Mouse (Mus musculus): ENCODE results near the gene Bckdhb. TPM values are rescaled to one million over a fixed set of nuclear protein-coding genes. Genes with fewer than 3 reads are reported as not detected.

Bckdhb gene
- total and polyA plus RNA-seq, 3 experiments: 10.6 to 20.3 (median 12.0) TPM

GRCm38 (mm10) chr9:83893767-83894330 is 31.1 kb upstream of the Bckdhb start:
- Histone ChIP-seq H3K4me1 (ENCODE audit: control insufficient read depth in 1 of 2, insufficient read depth in 2 of 2) (no peaks in the 10 kb centered on the region), H3K27me3 (replicated peaks) (no peaks in the 10 kb centered on the region), H3K36me3 (replicated peaks in 1 of 2; ENCODE audit: control insufficient read depth in 1 of 2, insufficient read depth in 1 of 2, low read length in 1 of 2) (no peaks in the 10 kb centered on the region), H3K9ac (ENCODE audit: insufficient read depth, low read depth) (no peak overlapping the region), H3K27ac (ENCODE audit: insufficient read depth, low read depth) (no peak overlapping the region), H3K4me2 (ENCODE audit: insufficient read depth, low read depth, poor library complexity, severe bottlenecking) (no peak overlapping the region), H3K79me2 (replicated peaks; ENCODE audit: control insufficient read depth, extremely low read depth, insufficient read depth, poor library complexity, severe bottlenecking) (no peaks in the 10 kb centered on the region), H3K4me3 (replicated peaks in 1 of 3; ENCODE audit: low read depth in 2 of 3, low read length in 2 of 3, poor library complexity in 1 of 3) (no peak overlapping the region), H3K9me3 (replicated peaks; ENCODE audit: low read length) (no peaks in the 10 kb centered on the region)
- in situ Hi-C loops (cut with MboI; ENCODE audit: low pct_ligation_motif_present, low pct_unique_long_range_greater_than_20kb, low sequenced_read_pairs) (no loop called here), dilution Hi-C loops (cut with MboI; ENCODE audit: extremely low pct_ligation_motif_present, extremely low pct_unique_long_range_greater_than_20kb, low sequenced_read_pairs) (no loop called here)
- TF ChIP-seq JUND (conservative IDR thresholded peaks at IDR 0.05; ENCODE audit: low read depth, low read length) (no peak), NELFE (IDR thresholded peaks at IDR 0.05; ENCODE audit: low read depth, low read length) (no peak), TCF12 (IDR thresholded peaks at IDR 0.05; ENCODE audit: low read depth, low read length) (no peak), EP300 (IDR thresholded peaks at IDR 0.05; ENCODE audit: low read length) (no peak), NRF1 (IDR thresholded peaks at IDR 0.05; ENCODE audit: low read depth, low read length) (no peak), ZKSCAN1 (IDR thresholded peaks at IDR 0.05; ENCODE audit: borderline replicate concordance, low read depth, low read length) (no peak), IRF4 (IDR thresholded peaks at IDR 0.05; ENCODE audit: low read depth, low read length) (no peak), HCFC1 (IDR thresholded peaks at IDR 0.05; ENCODE audit: low read depth, low read length) (no peak)
- DNase-seq (ENCODE audit: extremely low read depth): no peak

GRCm38 (mm10) chr9:83902086-83902485 is 22.9 kb upstream of the Bckdhb start:
- H3K27ac ChIP-seq (ENCODE audit: insufficient read depth, low read depth): no peak overlapping the region
- H3K27me3 ChIP-seq (replicated peaks): no peaks in the 10 kb centered on the region
- H3K79me2 ChIP-seq (replicated peaks; ENCODE audit: control insufficient read depth, extremely low read depth, insufficient read depth, poor library complexity, severe bottlenecking): no peaks in the 10 kb centered on the region
- TF ChIP-seq MAFK (IDR thresholded peaks at IDR 0.05; ENCODE audit: insufficient replicate concordance, low read length): no peak
- TF ChIP-seq MAZ (IDR thresholded peaks at IDR 0.05; ENCODE audit: low read depth, low read length): no peak
- no peak for TF ChIP-seq MAX (IDR thresholded peaks at IDR 0.05; ENCODE audit: low read length)
- no peak for TF ChIP-seq USF1 (IDR thresholded peaks at IDR 0.05; ENCODE audit: low read depth, low read length)
- no peak for TF ChIP-seq ELF1 (IDR thresholded peaks at IDR 0.05; ENCODE audit: low read depth, low read length)
- TF ChIP-seq ZKSCAN1 (IDR thresholded peaks at IDR 0.05; ENCODE audit: borderline replicate concordance, low read depth, low read length): no peak
- TF ChIP-seq ETS1 (conservative IDR thresholded peaks at IDR 0.05; ENCODE audit: low read depth, low read length): no peak
- TF ChIP-seq BHLHE40 (IDR thresholded peaks at IDR 0.05; ENCODE audit: low read depth, low read length): no peak
- dilution Hi-C loops (cut with MboI; ENCODE audit: extremely low pct_ligation_motif_present, extremely low pct_unique_long_range_greater_than_20kb, low sequenced_read_pairs): no loop called here
- no peaks in the 10 kb centered on the region for H3K4me1 ChIP-seq (ENCODE audit: control insufficient read depth in 1 of 2, insufficient read depth in 2 of 2)
- DNase-seq (ENCODE audit: extremely low read depth): no peak
- no peak overlapping the region for H3K4me3 ChIP-seq (replicated peaks in 1 of 3; ENCODE audit: low read depth in 2 of 3, low read length in 2 of 3, poor library complexity in 1 of 3)
- in situ Hi-C loops (cut with MboI; ENCODE audit: low pct_ligation_motif_present, low pct_unique_long_range_greater_than_20kb, low sequenced_read_pairs): no loop called here
- H3K36me3 ChIP-seq (replicated peaks in 1 of 2; ENCODE audit: control insufficient read depth in 1 of 2, insufficient read depth in 1 of 2, low read length in 1 of 2): no peaks in the 10 kb centered on the region
- no peak overlapping the region for H3K4me2 ChIP-seq (ENCODE audit: insufficient read depth, low read depth, poor library complexity, severe bottlenecking)
- H3K9me3 ChIP-seq (replicated peaks; ENCODE audit: low read length): no peaks in the 10 kb centered on the region
- H3K9ac ChIP-seq (ENCODE audit: insufficient read depth, low read depth): no peak overlapping the region
